Mouse (Mus musculus) hindbrain, postnatal 0 days (tissue): ENCODE data around the gene Myl12a. TPM values are rescaled to one million over a fixed set of nuclear protein-coding genes. Genes with fewer than 3 reads are reported as not detected.

Source experiments
- ATAC-seq: fragments of 200-750 bp; cut with Nextera tagmentation; 2 replicates; pipeline ENCODE4 v1.8.0; 2017; ENCODE audit warnings: mild to moderate bottlenecking, moderate TSS enrichment, moderate library complexity
- DNase-seq: peaks from one replicate; pipeline ENCODE4 v3.0.0-alpha.2; 2015; ENCODE audit warnings: low spot score
- H3K27ac ChIP-seq: fragments of 300-500 bp; sonication (generic); 2 replicates; pipeline ENCODE4 v1.5.1; 2014; ENCODE audit warnings: mild to moderate bottlenecking
- H3K27me3 ChIP-seq: fragments of 300-500 bp; sonication (generic); 2 replicates; pipeline ENCODE4 v1.6.1; 2014; ENCODE audit warnings: low read length, mixed read lengths; ENCODE audit not compliant: insufficient read depth
- H3K36me3 ChIP-seq: fragments of 300-500 bp; sonication (generic); 2 replicates; pipeline ENCODE4 v1.6.1; 2014; ENCODE audit warnings: low read length, mixed read lengths; ENCODE audit not compliant: insufficient read depth
- H3K4me1 ChIP-seq: fragments of 300-500 bp; sonication (generic); 2 replicates; pipeline ENCODE4 v1.6.1; 2014; ENCODE audit warnings: antibody characterized with exemption, low read length, mixed read lengths; ENCODE audit not compliant: insufficient read depth
- H3K4me2 ChIP-seq: fragments of 300-500 bp; sonication (generic); 2 replicates; pipeline ENCODE4 v1.6.1; 2014; ENCODE audit warnings: low read depth, mild to moderate bottlenecking, low read length, moderate library complexity, mixed read lengths
- H3K4me3 ChIP-seq: fragments of 300-500 bp; sonication (generic); 2 replicates; pipeline ENCODE4 v1.5.1; 2014; ENCODE audit warnings: low read length
- H3K9ac ChIP-seq: fragments of 300-500 bp; sonication (generic); replicated peaks from 2 replicates; pipeline ENCODE4 v1.6.1; 2014; ENCODE audit warnings: mild to moderate bottlenecking, low read length, moderate library complexity, mixed read lengths
- H3K9me3 ChIP-seq: fragments of 300-500 bp; sonication (generic); 2 replicates; pipeline ENCODE4 v1.6.1; 2016; ENCODE audit warnings: low read length, mixed read lengths
- CTCF ChIP-seq: IDR thresholded peaks from 2 replicates; pipeline ENCODE4 v1.5.1; 2016; ENCODE audit warnings: antibody characterized with exemption, control low read depth, low read depth
- WGBS: fragments of 180-500 bp; shearing (Covaris S2); extraction: QIAGEN DNeasy Blood & Tissue Kit; methylation state at CpG from one replicate; pipeline ENCODE4 v1.1.7; 2014; 5-methylcytosine and 5-hydroxymethylcytosine counted together
- polyA plus RNA-seq: library from polyadenylated mRNA; unstranded; fragments of >200 nt; fragmentation: Nextera tagmentation; extraction: Ambion mirVana; gene quantifications from 2 replicates; pipeline ENCODE4 v1.2.1, GENCODE M21; 2015
- total RNA-seq: library from RNA; depleted of rRNA; stranded (reverse); fragments of >200 nt; gene quantifications from 2 replicates; pipeline ENCODE4 v1.2.3, GENCODE M21; 2014; rRNA removed

The Myl12a gene
- total and polyA plus RNA-seq, 2 experiments from 2014 or later: 36.5 to 101 TPM

DNA sequence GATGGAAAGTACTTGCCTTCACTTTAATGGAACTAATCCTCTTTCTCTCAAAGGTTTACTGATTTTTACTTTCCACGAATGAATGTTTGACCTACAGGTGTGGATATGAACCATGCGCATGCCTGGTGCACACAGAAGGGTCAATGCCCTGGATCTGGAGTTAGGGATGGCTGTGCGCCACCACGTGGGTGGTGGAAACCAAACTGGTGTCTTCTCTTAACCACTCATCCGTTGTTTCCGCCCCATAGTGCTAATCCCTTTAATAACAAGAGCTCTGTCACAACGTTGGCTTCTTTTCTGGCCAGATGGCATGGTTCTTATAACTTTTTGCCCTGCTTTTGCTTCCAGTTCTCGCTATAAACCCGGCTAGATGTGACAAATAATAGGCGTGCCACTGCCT lies 51.4 kb downstream of the Myl12a start:
- ATAC-seq: no peak
- no peaks in the 10 kb centered on the region for H3K4me1 ChIP-seq
- no peak overlapping the region for H3K4me3 ChIP-seq
- no peak overlapping the region for H3K9ac ChIP-seq
- no peaks in the 10 kb centered on the region for H3K9me3 ChIP-seq
- 72% methylated on average over 10 of the region's 10 CpGs for WGBS
- no peak for TF ChIP-seq CTCF
- H3K27me3 ChIP-seq: no peaks in the 10 kb centered on the region
- no peak overlapping the region for H3K4me2 ChIP-seq
- DNase-seq: no peak
- no peaks in the 10 kb centered on the region for H3K36me3 ChIP-seq
- no peak overlapping the region for H3K27ac ChIP-seq

DNA sequence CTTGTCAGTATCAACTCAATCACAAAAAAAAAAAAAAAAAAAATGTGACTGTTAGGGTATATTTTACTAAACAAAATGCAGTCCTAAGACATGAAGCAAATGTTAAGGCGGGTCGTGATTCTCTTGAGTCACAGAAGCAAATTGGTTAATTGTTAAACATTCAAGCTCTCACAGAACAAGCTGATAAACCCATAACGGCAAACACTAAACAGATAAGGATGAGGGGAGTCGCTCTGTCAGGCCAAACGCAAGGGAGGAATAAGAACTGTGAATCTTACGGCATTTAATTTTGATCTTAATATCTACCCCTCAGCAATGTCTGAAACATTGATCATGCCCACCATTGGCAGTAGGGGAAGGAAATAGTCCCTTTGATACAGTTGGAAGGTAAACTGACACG lies 53.5 kb downstream of the Myl12a start:
- ATAC-seq (no peak), DNase-seq (no peak)
- TF ChIP-seq CTCF: no peak
- no peaks in the 10 kb centered on the region for H3K36me3 ChIP-seq
- H3K27ac ChIP-seq: no peak overlapping the region
- no peaks in the 10 kb centered on the region for H3K9me3 ChIP-seq
- no peak overlapping the region for H3K4me2 ChIP-seq
- no peak overlapping the region for H3K4me3 ChIP-seq
- no peaks in the 10 kb centered on the region for H3K27me3 ChIP-seq
- H3K9ac ChIP-seq: no peak overlapping the region
- WGBS: 94% methylated on average over 7 of the region's 7 CpGs
- no peaks in the 10 kb centered on the region for H3K4me1 ChIP-seq

GRCm38 (mm10) chr17:70948721-70949120 lies 54.0 kb downstream of the Myl12a start:
- no peak for TF ChIP-seq CTCF
- no peaks in the 10 kb centered on the region for H3K4me1 ChIP-seq
- H3K27ac ChIP-seq: no peak overlapping the region
- H3K36me3 ChIP-seq: no peaks in the 10 kb centered on the region
- WGBS: 66% methylated on average over 8 of the region's 8 CpGs
- no peaks in the 10 kb centered on the region for H3K27me3 ChIP-seq
- H3K4me3 ChIP-seq: no peak overlapping the region
- no peak for DNase-seq
- no peak overlapping the region for H3K9ac ChIP-seq
- H3K9me3 ChIP-seq: no peaks in the 10 kb centered on the region
- no peak for ATAC-seq
- no peak overlapping the region for H3K4me2 ChIP-seq

GRCm38 (mm10) chr17:70943779-70944178 lies 58.9 kb downstream of the Myl12a start:
- no peak overlapping the region for H3K27ac ChIP-seq
- H3K4me3 ChIP-seq: no peak overlapping the region
- no peaks in the 10 kb centered on the region for H3K27me3 ChIP-seq
- no peaks in the 10 kb centered on the region for H3K4me1 ChIP-seq
- DNase-seq (no peak), ATAC-seq (no peak)
- no peaks in the 10 kb centered on the region for H3K9me3 ChIP-seq
- WGBS: 94% methylated on average over 4 of the region's 4 CpGs
- H3K36me3 ChIP-seq: no peaks in the 10 kb centered on the region
- no peak overlapping the region for H3K4me2 ChIP-seq
- no peak for TF ChIP-seq CTCF
- H3K9ac ChIP-seq: no peak overlapping the region

Other genes with a start within 250 kb of the Myl12a start
- gene Tgif1, start 149.3 kb downstream of the Myl12a start, total RNA-seq: 12.5 and 12.6 TPM in 2 replicates
- 8.4 and 9.4 TPM in 2 replicates for gene Tgif1, start 149.3 kb downstream of the Myl12a start, polyA plus RNA-seq
- 1.7 and 3.7 TPM in 2 replicates for gene Myom1, start 245 bp downstream of the Myl12a start, total RNA-seq
- gene Myom1, start 245 bp downstream of the Myl12a start, polyA plus RNA-seq: 0.82 and 0.90 TPM in 2 replicates
- 48.9 and 49.8 TPM in 2 replicates for gene Lpin2, start 179.7 kb upstream of the Myl12a start, total RNA-seq
- 39.5 and 39.9 TPM in 2 replicates for gene Lpin2, start 179.7 kb upstream of the Myl12a start, polyA plus RNA-seq